Mouse (Mus musculus): ENCODE measurements around the gene Pop4.

DNA sequence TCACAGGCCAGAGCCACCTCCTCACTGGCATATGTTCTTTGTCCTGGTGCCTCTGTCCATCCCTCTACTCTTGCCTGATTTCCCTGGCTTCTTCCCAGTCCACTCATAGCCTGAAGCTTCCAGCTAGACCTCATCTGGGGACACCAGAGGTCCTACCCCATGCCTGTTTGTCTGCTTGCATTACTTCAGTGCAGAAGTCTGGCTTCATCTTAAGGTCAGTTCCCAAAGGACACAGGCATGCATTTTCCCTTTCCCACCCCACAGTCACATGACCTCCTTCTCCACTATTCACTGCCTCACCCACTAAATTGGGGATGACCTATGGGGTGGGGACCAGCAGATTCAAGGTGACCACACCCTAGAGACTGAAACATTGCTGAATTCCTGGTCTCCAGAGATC, 17.8 kb downstream of the Pop4 start:
- TF ChIP-seq CTCF (IDR thresholded peaks at IDR 0.05; ENCODE audit: extremely low read depth, insufficient read depth, insufficient read length, insufficient replicate concordance): no peak
- TF ChIP-seq POLR2A (IDR thresholded peaks at IDR 0.05; ENCODE audit: low read depth, low read length): no peak

All from spleen, adult 2 months (tissue).